Mouse (Mus musculus): ENCODE results near the gene Kat6b.
A peak's percentile ranks its signal among the peaks of the same experiment; 100 is the strongest.

Kat6b gene

GRCm38 (mm10) chr14:21523851-21524441, 42.7 kb downstream of the Kat6b start:
- peak; percentile 83 to 91 for DNase-seq

- no peak for DNase-seq
Measured at GRCm38 (mm10) chr14:21525674-21526073, 44.4 kb downstream of the Kat6b start.

GRCm38 (mm10) chr14:21533566-21533965, 52.3 kb downstream of the Kat6b start:
- no peak for DNase-seq

GRCm38 (mm10) chr14:21534066-21534465, 52.8 kb downstream of the Kat6b start:
- no peak for DNase-seq

GRCm38 (mm10) chr14:21534542-21535272, 53.5 kb downstream of the Kat6b start:
- no peak for DNase-seq

- DNase-seq, result no peak
Measured at GRCm38 (mm10) chr14:21536485-21537181, 55.4 kb downstream of the Kat6b start.

GRCm38 (mm10) chr14:21537838-21538237, 56.6 kb downstream of the Kat6b start:
- DNase-seq, result no peak

- DNase-seq, result no peak
Measured at GRCm38 (mm10) chr14:21539731-21540130, 58.5 kb downstream of the Kat6b start.

- DNase-seq, result no peak
Measured at GRCm38 (mm10) chr14:21540361-21540760, 59.1 kb downstream of the Kat6b start.

GRCm38 (mm10) chr14:21545529-21545928, 64.3 kb downstream of the Kat6b start:
- peak in 1 of 2 experiments; percentile 42 for DNase-seq

- DNase-seq, result no peak
Measured at GRCm38 (mm10) chr14:21546351-21546750, 65.1 kb downstream of the Kat6b start.

GRCm38 (mm10) chr14:21547297-21547696, 66.1 kb downstream of the Kat6b start:
- DNase-seq, result no peak

GRCm38 (mm10) chr14:21547965-21548364, 66.7 kb downstream of the Kat6b start:
- DNase-seq, result no peak

GRCm38 (mm10) chr14:21548952-21549607, 67.8 kb downstream of the Kat6b start:
- no peak for DNase-seq

GRCm38 (mm10) chr14:21549608-21550115, 68.4 kb downstream of the Kat6b start:
- DNase-seq, result no peak

- DNase-seq, result no peak
Measured at GRCm38 (mm10) chr14:21550576-21550975, 69.3 kb downstream of the Kat6b start.

- DNase-seq, result no peak
Measured at GRCm38 (mm10) chr14:21551655-21552054, 70.4 kb downstream of the Kat6b start.

GRCm38 (mm10) chr14:21552958-21553357, 71.7 kb downstream of the Kat6b start:
- DNase-seq, result no peak

- DNase-seq, result peak; percentile 60 to 72
Measured at GRCm38 (mm10) chr14:21554046-21554445, 72.8 kb downstream of the Kat6b start.

- DNase-seq, result no peak
Measured at GRCm38 (mm10) chr14:21558440-21559131, 77.4 kb downstream of the Kat6b start.

GRCm38 (mm10) chr14:21559447-21559846, 78.2 kb downstream of the Kat6b start:
- no peak for DNase-seq

GRCm38 (mm10) chr14:21560481-21561209, 79.4 kb downstream of the Kat6b start:
- DNase-seq, result no peak
